Mouse (Mus musculus): ENCODE measurements around the gene Myo6.

DNA sequence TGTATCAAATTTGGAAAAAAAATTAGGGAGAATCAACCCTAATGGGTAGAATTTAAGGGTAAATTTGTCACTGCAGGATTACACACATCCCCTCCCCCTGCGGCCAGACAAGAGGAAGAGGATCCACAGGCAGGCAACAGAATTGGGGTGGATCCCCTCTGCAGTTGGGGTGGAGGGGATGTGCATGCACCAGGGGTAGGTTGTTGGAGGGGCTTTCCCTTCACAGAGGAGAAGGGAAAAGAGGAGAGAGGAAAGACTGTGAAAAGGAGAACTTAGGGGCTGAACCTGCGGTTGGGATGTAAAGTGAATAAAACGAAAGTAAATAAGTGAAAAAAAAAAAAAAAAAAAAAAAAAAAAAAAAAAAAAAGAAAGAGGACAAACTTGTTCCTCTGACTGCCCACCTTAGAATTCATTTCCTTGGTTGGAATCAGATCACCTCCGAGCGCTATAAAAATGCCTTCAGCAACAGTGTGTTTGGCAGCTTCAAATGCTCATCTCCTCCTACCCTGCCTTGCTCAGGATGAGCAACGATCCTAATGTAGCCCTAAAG is 179.7 kb downstream of the Myo6 start:
- TF ChIP-seq CTCF (IDR thresholded peaks at IDR 0.05; ENCODE audit: borderline replicate concordance, insufficient read depth, low read depth, low read length) (no peak), POLR2A (IDR thresholded peaks at IDR 0.05; ENCODE audit: borderline replicate concordance, insufficient read depth, low read length) (no peak)

Measured in cerebellum, adult 2 months (tissue).